Mouse (Mus musculus) hindbrain, embryonic 13.5 days (tissue): ENCODE data around the gene Rab44. TPM values are rescaled to one million over a fixed set of nuclear protein-coding genes. Genes with fewer than 3 reads are reported as not detected.

Experiments
- ATAC-seq: fragments of 200-750 bp; cut with Nextera tagmentation; 2 replicates; pipeline ENCODE4 v1.8.0; 2017; ENCODE audit warnings: moderate TSS enrichment; ENCODE audit not compliant: low FRiP score
- H3K27ac ChIP-seq: fragments of 300-500 bp; sonication (generic); 2 replicates; pipeline ENCODE4 v1.5.1; 2015; ENCODE audit warnings: inconsistent platforms, mild to moderate bottlenecking, moderate library complexity
- H3K27me3 ChIP-seq: fragments of 300-500 bp; sonication (generic); 2 replicates; pipeline ENCODE4 v1.6.1; 2015; ENCODE audit warnings: mild to moderate bottlenecking, inconsistent platforms
- H3K36me3 ChIP-seq: fragments of 300-500 bp; sonication (generic); 2 replicates; pipeline ENCODE4 v1.6.1; 2015; ENCODE audit warnings: mild to moderate bottlenecking, inconsistent platforms
- H3K4me1 ChIP-seq: fragments of 300-500 bp; sonication (generic); replicated peaks from 2 replicates; pipeline ENCODE4 v1.6.1; 2015; ENCODE audit warnings: inconsistent platforms
- H3K4me2 ChIP-seq: fragments of 300-500 bp; sonication (generic); 2 replicates; pipeline ENCODE4 v1.6.1; 2015; ENCODE audit warnings: inconsistent platforms, mild to moderate bottlenecking, moderate library complexity
- H3K4me3 ChIP-seq: fragments of 300-500 bp; sonication (generic); 2 replicates; pipeline ENCODE4 v1.5.1; 2015; ENCODE audit warnings: mild to moderate bottlenecking, inconsistent platforms
- H3K9ac ChIP-seq: fragments of 300-500 bp; sonication (generic); 2 replicates; pipeline ENCODE4 v1.6.1; 2015; ENCODE audit warnings: mild to moderate bottlenecking, inconsistent platforms
- H3K9me3 ChIP-seq: fragments of 300-500 bp; sonication (generic); 2 replicates; pipeline ENCODE4 v1.6.1; 2016; ENCODE audit warnings: inconsistent platforms
- WGBS: fragments of 180-500 bp; shearing (Covaris S2); methylation state at CpG from one replicate; pipeline ENCODE4 v1.1.7; 2015; 5-methylcytosine and 5-hydroxymethylcytosine counted together
- polyA plus RNA-seq: library from polyadenylated mRNA; unstranded; fragments of >200 nt; fragmentation: Nextera tagmentation; extraction: Ambion mirVana; gene quantifications from 2 replicates; pipeline ENCODE4 v1.2.1, GENCODE M21; 2015

Rab44 gene
- polyA plus RNA-seq, 1 experiment from 2014 or later, result 0.22 TPM

- H3K27ac ChIP-seq, result no peak overlapping the region
- 69% methylated on average over 9 of the region's 9 CpGs for WGBS
These were observed 64.6 kb downstream of the Rab44 start for GRCm38 (mm10) chr17:29178503-29179059.

GRCm38 (mm10) chr17:29179917-29180316 lies 66.0 kb downstream of the Rab44 start:
- H3K4me2 ChIP-seq, result no peak overlapping the region
- ATAC-seq, result no peak
- H3K36me3 ChIP-seq, result no peaks in the 10 kb centered on the region
- H3K27me3 ChIP-seq, result peaks cover 8% of the 10 kb centered on the region
- no peak overlapping the region; the same call in 1 of the 2 replicates for H3K9ac ChIP-seq
- WGBS, result 83% methylated on average over 6 of the region's 6 CpGs
- H3K9me3 ChIP-seq, result no peaks in the 10 kb centered on the region
- peaks cover 30% of the 10 kb centered on the region for H3K4me1 ChIP-seq
- H3K4me3 ChIP-seq, result no peak overlapping the region
- no peak overlapping the region for H3K27ac ChIP-seq

More at GRCm38 (mm10) chr17:29178503-29179059, 64.6 kb downstream of the Rab44 start:
- H3K27me3 ChIP-seq, result peaks cover 8% of the 10 kb centered on the region
- no peak overlapping the region for H3K4me3 ChIP-seq
- peaks cover 30% of the 10 kb centered on the region for H3K4me1 ChIP-seq
- H3K36me3 ChIP-seq, result no peaks in the 10 kb centered on the region
- ATAC-seq, result no peak
- no peaks in the 10 kb centered on the region for H3K9me3 ChIP-seq
- H3K4me2 ChIP-seq, result no peak overlapping the region
- 0 out of 2 replicates have a peak overlapping the region, but pooled peaks have one; percentile 19 for H3K9ac ChIP-seq

GRCm38 (mm10) chr17:29180406-29181127 lies 66.6 kb downstream of the Rab44 start:
- Histone ChIP-seq H3K9ac (no peak overlapping the region), H3K36me3 (no peaks in the 10 kb centered on the region)
- 83% methylated on average over 4 of the region's 4 CpGs for WGBS

GRCm38 (mm10) chr17:29181751-29182150 lies 67.8 kb downstream of the Rab44 start:
- H3K9me3 ChIP-seq, result no peaks in the 10 kb centered on the region
- no peak overlapping the region for H3K4me2 ChIP-seq
- no peaks in the 10 kb centered on the region for H3K36me3 ChIP-seq
- H3K27me3 ChIP-seq, result peaks cover 8% of the 10 kb centered on the region
- peaks cover 32% of the 10 kb centered on the region for H3K4me1 ChIP-seq
- H3K4me3 ChIP-seq, result no peak overlapping the region
- 91% methylated on average over 5 of the region's 5 CpGs for WGBS
- H3K9ac ChIP-seq, result no peak overlapping the region
- H3K27ac ChIP-seq, result no peak overlapping the region
- ATAC-seq, result no peak

More at GRCm38 (mm10) chr17:29180406-29181127, 66.6 kb downstream of the Rab44 start:
- H3K4me3 ChIP-seq, result no peak overlapping the region
- H3K4me2 ChIP-seq, result no peak overlapping the region
- no peak for ATAC-seq
- H3K4me1 ChIP-seq, result peaks cover 35% of the 10 kb centered on the region
- peaks cover 8% of the 10 kb centered on the region for H3K27me3 ChIP-seq
- no peaks in the 10 kb centered on the region for H3K9me3 ChIP-seq
- no peak overlapping the region for H3K27ac ChIP-seq

GRCm38 (mm10) chr17:29183162-29183561 lies 69.2 kb downstream of the Rab44 start:
- Histone ChIP-seq H3K27me3 (peaks cover 8% of the 10 kb centered on the region), H3K4me3 (no peak overlapping the region), H3K9me3 (no peaks in the 10 kb centered on the region), H3K27ac (no peak overlapping the region), H3K9ac (no peak overlapping the region), H3K36me3 (no peaks in the 10 kb centered on the region), H3K4me1 (peaks cover 39% of the 10 kb centered on the region), H3K4me2 (no peak overlapping the region)
- no peak for ATAC-seq
- WGBS, result 77% methylated on average over 11 of the region's 11 CpGs

- Histone ChIP-seq H3K9me3 (no peaks in the 10 kb centered on the region), H3K9ac (no peak overlapping the region), H3K4me1 (peaks cover 45% of the 10 kb centered on the region), H3K27me3 (peaks cover 20% of the 10 kb centered on the region; the same call in 1 of the 2 replicates), H3K27ac (no peak overlapping the region), H3K4me3 (no peak overlapping the region), H3K4me2 (no peak overlapping the region), H3K36me3 (no peaks in the 10 kb centered on the region)
- ATAC-seq, result no peak
- WGBS, result 40% methylated on average over 7 of the region's 7 CpGs
These were observed 71.6 kb downstream of the Rab44 start for GRCm38 (mm10) chr17:29185376-29186046.

GRCm38 (mm10) chr17:29186989-29187859 lies 73.3 kb downstream of the Rab44 start:
- H3K4me3 ChIP-seq, result no peak overlapping the region
- no peaks in the 10 kb centered on the region for H3K36me3 ChIP-seq
- peak; percentile 47 for ATAC-seq
- no peak overlapping the region for H3K4me2 ChIP-seq
- H3K4me1 ChIP-seq, result peaks cover 45% of the 10 kb centered on the region
- H3K27ac ChIP-seq, result peak overlapping the region; percentile 10; the same call in 1 of the 2 replicates
- 15% methylated on average over 10 of the region's 10 CpGs for WGBS
- no peaks in the 10 kb centered on the region for H3K9me3 ChIP-seq
- H3K27me3 ChIP-seq, result peaks cover 22% of the 10 kb centered on the region; the same call in 1 of the 2 replicates
- H3K9ac ChIP-seq, result no peak overlapping the region

- Histone ChIP-seq H3K27me3 (peaks cover 20% of the 10 kb centered on the region; the same call in 1 of the 2 replicates), H3K4me1 (peaks cover 45% of the 10 kb centered on the region), H3K9me3 (no peaks in the 10 kb centered on the region), H3K27ac (no peak overlapping the region), H3K4me3 (no peak overlapping the region), H3K36me3 (no peaks in the 10 kb centered on the region), H3K9ac (no peak overlapping the region), H3K4me2 (no peak overlapping the region)
- no peak for ATAC-seq
- WGBS, result 4% methylated on average over 8 of the region's 12 CpGs
These were observed 75.0 kb downstream of the Rab44 start for GRCm38 (mm10) chr17:29188989-29189388.

- H3K27ac ChIP-seq, result no peak overlapping the region
- H3K9me3 ChIP-seq, result no peaks in the 10 kb centered on the region
- H3K9ac ChIP-seq, result no peak overlapping the region
- no peak overlapping the region for H3K4me2 ChIP-seq
- peaks cover 20% of the 10 kb centered on the region for H3K4me1 ChIP-seq
- 20% methylated on average over 4 of the region's 4 CpGs for WGBS
- ATAC-seq, result no peak
- H3K36me3 ChIP-seq, result no peaks in the 10 kb centered on the region
- H3K27me3 ChIP-seq, result 0 out of 2 replicates have a peak, but pooled peaks cover 2% of the 10 kb centered on the region
- H3K4me3 ChIP-seq, result no peak overlapping the region
These were observed 81.6 kb downstream of the Rab44 start for GRCm38 (mm10) chr17:29195579-29195978.
